Comparison of ENCODE assay signal across 17 mouse cellular contexts in the genomic region with DNA sequence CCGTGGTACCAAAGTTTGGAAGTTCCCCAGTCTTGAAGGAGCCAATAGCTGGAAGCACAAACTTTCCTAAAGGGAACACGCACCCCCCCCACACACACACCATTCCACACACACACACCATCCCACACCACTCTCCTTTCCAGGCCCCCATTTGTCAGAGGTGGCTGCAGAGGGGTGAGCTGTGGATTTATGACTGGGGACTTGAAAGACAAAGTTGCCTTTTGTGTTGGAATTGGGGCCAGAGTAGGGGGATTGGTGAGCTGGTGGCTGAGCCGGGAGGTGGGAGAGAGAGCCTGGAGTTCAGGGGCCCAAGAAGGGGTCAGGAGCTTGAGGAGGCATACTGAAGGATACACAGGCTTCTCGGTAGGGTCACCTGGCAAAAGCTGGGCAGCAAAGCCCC. TPM values are rescaled to one million over a fixed set of nuclear protein-coding genes. Genes with fewer than 3 reads are reported as not detected.
DNase-seq lines count a peak whose midpoint lies in the region; ATAC-seq and TF ChIP-seq lines count a peak whose summit lies in the region.
"Had no signal": no experiment of that assay in that cellular context is flagged by ENCODE, and none has a peak within 500 bp of the region (broad histone marks: within the 10 kb centered on the region; RNA-seq: fewer than 3 reads in every experiment).

No protein-coding gene starts in this region.

- H3K4me2 ChIP-seq in forebrain, embryonic 13.5 days, result no peak overlapping the region
- no peak overlapping the region for H3K4me2 ChIP-seq in forebrain, postnatal 0 days (ENCODE audit: low read depth)
- no peak overlapping the region for H3K4me2 ChIP-seq in hindbrain, embryonic 13.5 days
- no peak overlapping the region for H3K4me2 ChIP-seq in midbrain, embryonic 14.5 days (ENCODE audit: low read length)

- TF ChIP-seq CTCF in forebrain, postnatal 0 days (IDR thresholded peaks at IDR 0.05; ENCODE audit: low read depth), result no peak

- no peaks in the 10 kb centered on the region for H3K9me3 ChIP-seq in forebrain, embryonic 13.5 days (replicated peaks)
- H3K9me3 ChIP-seq in forebrain, postnatal 0 days (ENCODE audit: low read length), result no peaks in the 10 kb centered on the region
- no peaks in the 10 kb centered on the region for H3K9me3 ChIP-seq in embryonic facial prominence, embryonic 10.5 days
- no peaks in the 10 kb centered on the region for H3K9me3 ChIP-seq in hindbrain, embryonic 13.5 days
- H3K9me3 ChIP-seq in midbrain, embryonic 14.5 days (ENCODE audit: control insufficient read depth, low read length), result no peaks in the 10 kb centered on the region

- WGBS in forebrain, embryonic 13.5 days, result 35% methylated on average over 4 of the region's 4 CpGs
- WGBS in forebrain, postnatal 0 days, result 52% methylated on average over 4 of the region's 4 CpGs
- WGBS in embryonic facial prominence, embryonic 10.5 days, result 52% methylated on average over 4 of the region's 4 CpGs
- WGBS in hindbrain, embryonic 13.5 days, result 38% methylated on average over 4 of the region's 4 CpGs
- WGBS in midbrain, embryonic 14.5 days, result 38% methylated on average over 4 of the region's 4 CpGs

- ATAC-seq in forebrain, embryonic 13.5 days, result no peak
- no peak for ATAC-seq in forebrain, postnatal 0 days
- no peak for ATAC-seq in hindbrain, embryonic 13.5 days (ENCODE audit: low FRiP score)
- no peak for ATAC-seq in midbrain, embryonic 14.5 days (ENCODE audit: low FRiP score, low TSS enrichment)
- ATAC-seq: inflammation-experienced regulatory T-cells, adult 6 months had no signal

- no peak overlapping the region for H3K9ac ChIP-seq in forebrain, embryonic 13.5 days
- no peak overlapping the region for H3K9ac ChIP-seq in forebrain, postnatal 0 days
- no peak overlapping the region for H3K9ac ChIP-seq in hindbrain, embryonic 13.5 days
- no peak overlapping the region for H3K9ac ChIP-seq in midbrain, embryonic 14.5 days (replicated peaks; ENCODE audit: low read length)

- H3K4me3 ChIP-seq in forebrain, embryonic 13.5 days, result no peak overlapping the region
- H3K4me3 ChIP-seq in forebrain, postnatal 0 days (ENCODE audit: low read depth, low read length), result no peak overlapping the region
- H3K4me3 ChIP-seq in embryonic facial prominence, embryonic 10.5 days, result no peak overlapping the region
- H3K4me3 ChIP-seq in hindbrain, embryonic 13.5 days, result no peak overlapping the region
- H3K4me3 ChIP-seq in midbrain, embryonic 14.5 days (replicated peaks; ENCODE audit: low read depth, low read length), result no peak overlapping the region
- H3K4me3 ChIP-seq: myocyte had no signal

- no peaks in the 10 kb centered on the region for H3K27me3 ChIP-seq in forebrain, embryonic 13.5 days
- no peaks in the 10 kb centered on the region for H3K27me3 ChIP-seq in forebrain, postnatal 0 days (ENCODE audit: insufficient read depth, low read length)
- no peaks in the 10 kb centered on the region for H3K27me3 ChIP-seq in embryonic facial prominence, embryonic 10.5 days (replicated peaks; ENCODE audit: low read depth, poor library complexity, severe bottlenecking)
- H3K27me3 ChIP-seq in hindbrain, embryonic 13.5 days, result no peaks in the 10 kb centered on the region
- H3K27me3 ChIP-seq in midbrain, embryonic 14.5 days (ENCODE audit: control insufficient read depth, insufficient read depth, low read length), result no peaks in the 10 kb centered on the region

- peaks cover 16% of the 10 kb centered on the region; the same call in 1 of the 2 replicates for H3K36me3 ChIP-seq in forebrain, embryonic 13.5 days (ENCODE audit: poor library complexity, severe bottlenecking)
- no peaks in the 10 kb centered on the region for H3K36me3 ChIP-seq in forebrain, postnatal 0 days (ENCODE audit: insufficient read depth)
- peaks cover 71% of the 10 kb centered on the region for H3K36me3 ChIP-seq in embryonic facial prominence, embryonic 10.5 days (replicated peaks)
- peaks cover 5% of the 10 kb centered on the region; the same call in 1 of the 2 replicates for H3K36me3 ChIP-seq in hindbrain, embryonic 13.5 days
- 0 out of 2 replicates have a peak, but pooled peaks cover 8% of the 10 kb centered on the region for H3K36me3 ChIP-seq in midbrain, embryonic 14.5 days (ENCODE audit: control insufficient read depth, insufficient read depth, low read length)

- peaks cover 25% of the 10 kb centered on the region for H3K4me1 ChIP-seq in forebrain, embryonic 13.5 days
- H3K4me1 ChIP-seq in forebrain, postnatal 0 days (ENCODE audit: insufficient read depth), result no peaks in the 10 kb centered on the region
- peaks cover 81% of the 10 kb centered on the region for H3K4me1 ChIP-seq in embryonic facial prominence, embryonic 10.5 days
- peaks cover 40% of the 10 kb centered on the region for H3K4me1 ChIP-seq in hindbrain, embryonic 13.5 days (replicated peaks)
- 0 out of 2 replicates have a peak, but pooled peaks cover 8% of the 10 kb centered on the region for H3K4me1 ChIP-seq in midbrain, embryonic 14.5 days (ENCODE audit: control insufficient read depth, insufficient read depth, low read length)

- no peak for DNase-seq in forebrain, postnatal 0 days
- DNase-seq in embryonic facial prominence, embryonic 10.5 days (ENCODE audit: low spot score), result no peak
- no peak for DNase-seq in midbrain, embryonic 14.5 days
- DNase-seq in heart, adult 11 months, result no peak
- no peak for DNase-seq in lung, postnatal 14 days
- DNase-seq: cerebellum, adult 11 months; cerebellum, postnatal 25 days; heart, adult 18-20 months; kidney, adult 9 months; liver; lung, adult 18-20 months; thymus, adult 18-20 months had no signal

- peak overlapping the region; percentile 46 for H3K27ac ChIP-seq in forebrain, embryonic 13.5 days
- no peak overlapping the region for H3K27ac ChIP-seq in forebrain, postnatal 0 days (ENCODE audit: low read depth, low read length)
- H3K27ac ChIP-seq in embryonic facial prominence, embryonic 10.5 days (replicated peaks), result peak overlapping the region; percentile 79
- H3K27ac ChIP-seq in hindbrain, embryonic 13.5 days, result peak overlapping the region; percentile 26
- H3K27ac ChIP-seq in midbrain, embryonic 14.5 days (replicated peaks; ENCODE audit: low read depth, low read length), result peak overlapping the region; percentile 45; the same call in 1 of the 2 replicates

RNA-seq across cellular contexts. Expression of gene Parp16, which starts 26.2 kb away (rescaled TPM):
- 5.1 and 6.1 TPM in 2 replicates for polyA plus RNA-seq in forebrain, embryonic 13.5 days (2015; fragmentation: Nextera tagmentation; extraction: Ambion mirVana)
- 6.1 and 6.3 TPM in 2 replicates for total RNA-seq in forebrain, postnatal 0 days (2014; rRNA removed)
- polyA plus RNA-seq in forebrain, postnatal 0 days (2015; fragmentation: Nextera tagmentation; extraction: Ambion mirVana), result 4.2 and 6.7 TPM in 2 replicates
- 8.2 and 8.3 TPM in 2 replicates for polyA plus RNA-seq in embryonic facial prominence, embryonic 10.5 days (2016; fragmentation: Nextera tagmentation; extraction: Ambion mirVana)
- 5.9 and 6.1 TPM in 2 replicates for polyA plus RNA-seq in hindbrain, embryonic 13.5 days (2015; fragmentation: Nextera tagmentation; extraction: Ambion mirVana)
- polyA plus RNA-seq in midbrain, embryonic 14.5 days (2014; fragmentation: Nextera tagmentation; extraction: Ambion mirVana), result 5.2 and 6.5 TPM in 2 replicates

RNA-seq across cellular contexts. Expression of gene Igdcc3, which starts 28.0 kb away (rescaled TPM):
- 13.2 and 16.0 TPM in 2 replicates for polyA plus RNA-seq in forebrain, embryonic 13.5 days (2015; fragmentation: Nextera tagmentation; extraction: Ambion mirVana)
- total RNA-seq in forebrain, postnatal 0 days (2014; rRNA removed), result 2.7 and 3.0 TPM in 2 replicates
- polyA plus RNA-seq in forebrain, postnatal 0 days (2015; fragmentation: Nextera tagmentation; extraction: Ambion mirVana), result 2.6 and 4.2 TPM in 2 replicates
- polyA plus RNA-seq in embryonic facial prominence, embryonic 10.5 days (2016; fragmentation: Nextera tagmentation; extraction: Ambion mirVana), result 167 and 281 TPM in 2 replicates
- polyA plus RNA-seq in hindbrain, embryonic 13.5 days (2015; fragmentation: Nextera tagmentation; extraction: Ambion mirVana), result 13.8 and 15.5 TPM in 2 replicates
- polyA plus RNA-seq in midbrain, embryonic 14.5 days (2014; fragmentation: Nextera tagmentation; extraction: Ambion mirVana), result 10.7 and 14.1 TPM in 2 replicates
- polyA plus RNA-seq: C2C12; inflammation-experienced regulatory T-cells, adult 6 months; myocyte had no signal
